8 mouse cellular contexts compared by ENCODE assay signal in the genomic region with DNA sequence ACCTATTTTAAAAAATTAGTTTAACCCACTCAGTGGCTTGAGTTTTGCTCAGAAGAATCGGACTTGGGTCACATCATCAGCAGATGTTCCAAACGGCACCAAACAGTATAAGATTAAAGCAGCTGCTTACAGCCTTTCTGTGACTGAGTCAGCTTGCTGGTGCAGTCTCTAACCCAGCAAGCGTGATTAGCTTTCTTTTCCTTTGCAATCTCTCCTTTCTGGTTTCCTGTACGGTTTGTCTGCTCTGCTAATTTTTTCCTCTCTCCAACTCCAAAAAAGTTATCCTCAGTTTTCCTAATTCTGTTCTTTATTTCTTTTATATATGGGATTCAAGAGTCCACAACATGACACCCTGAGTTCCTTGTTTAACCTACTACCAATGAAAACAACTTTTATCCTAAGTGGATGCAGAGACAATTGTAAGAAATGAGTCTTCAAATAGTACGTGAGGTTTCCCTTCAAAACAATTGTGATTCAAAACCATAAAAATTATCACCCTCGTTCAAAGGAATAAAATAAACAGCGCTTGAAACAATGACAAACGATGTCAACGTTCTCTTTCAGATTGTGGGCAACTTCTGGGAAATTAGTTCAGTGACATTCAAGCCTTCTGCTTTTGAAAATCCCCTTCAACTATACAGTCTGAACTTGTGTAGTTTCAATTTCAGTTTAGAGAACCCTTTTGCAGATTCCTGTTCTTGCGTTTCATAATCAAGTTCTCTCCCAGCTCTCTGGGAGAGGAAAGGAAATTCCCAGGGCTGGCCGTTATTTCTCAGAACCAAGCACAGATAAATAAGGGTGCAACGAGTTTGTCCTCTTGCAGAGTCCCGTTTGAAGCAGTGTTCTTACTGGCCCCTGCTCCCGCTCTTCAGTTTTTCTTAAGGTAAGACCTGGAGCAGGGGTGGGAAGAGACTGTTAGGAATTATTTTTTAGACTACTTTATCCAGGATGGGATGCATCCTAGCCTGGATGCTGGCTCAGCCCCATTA. TPM values are rescaled to one million over a fixed set of nuclear protein-coding genes. Genes with fewer than 3 reads are reported as not detected.
DNase-seq lines count a peak whose midpoint lies in the region; ATAC-seq and TF ChIP-seq lines count a peak whose summit lies in the region.

No protein-coding gene starts in this region.

- H3K9me3 ChIP-seq in midbrain, embryonic 13.5 days: no peaks in the 10 kb centered on the region
- H3K9me3 ChIP-seq in midbrain, embryonic 10.5 days (replicated peaks): no peaks in the 10 kb centered on the region

- no peak for DNase-seq in midbrain, embryonic 10.5 days (ENCODE audit: low spot score)
- DNase-seq in kidney, postnatal 10 days: peak; percentile 11
- no peak for DNase-seq in layer of hippocampus, adult 8-10 months (ENCODE audit: low spot score in 2 of 2)
- DNase-seq in urinary bladder, adult 2 months (ENCODE audit: low spot score): no peak
- DNase-seq in layer of hippocampus, adult 11-12 months (ENCODE audit: low spot score): no peak

- no peak for TF ChIP-seq POLR2A in myocyte (IDR thresholded peaks at IDR 0.05; ENCODE audit: insufficient read length, low read depth)

- H3K79me2 ChIP-seq in myocyte (ENCODE audit: control insufficient read depth, insufficient read depth): no peaks in the 10 kb centered on the region

- WGBS in midbrain, embryonic 13.5 days: 74% methylated on average over 14 of the region's 14 CpGs
- WGBS in midbrain, embryonic 10.5 days: 82% methylated on average over 14 of the region's 14 CpGs

- no peaks in the 10 kb centered on the region for H3K4me1 ChIP-seq in midbrain, embryonic 13.5 days (replicated peaks)
- no peaks in the 10 kb centered on the region for H3K4me1 ChIP-seq in midbrain, embryonic 10.5 days

- no peak overlapping the region for H3K4me3 ChIP-seq in midbrain, embryonic 13.5 days (replicated peaks)
- H3K4me3 ChIP-seq in midbrain, embryonic 10.5 days: no peak overlapping the region
- no peak overlapping the region for H3K4me3 ChIP-seq in myocyte

- no peak overlapping the region for H3ac ChIP-seq in myocyte (ENCODE audit: control insufficient read depth, insufficient read length)

- H3K36me3 ChIP-seq in midbrain, embryonic 13.5 days: no peaks in the 10 kb centered on the region
- no peaks in the 10 kb centered on the region for H3K36me3 ChIP-seq in midbrain, embryonic 10.5 days
- H3K36me3 ChIP-seq in myocyte (ENCODE audit: control insufficient read depth, insufficient read depth): no peaks in the 10 kb centered on the region

- H3K27me3 ChIP-seq in midbrain, embryonic 13.5 days: no peaks in the 10 kb centered on the region
- no peaks in the 10 kb centered on the region for H3K27me3 ChIP-seq in midbrain, embryonic 10.5 days (ENCODE audit: low read depth, poor library complexity, severe bottlenecking)
- H3K27me3 ChIP-seq in myocyte (ENCODE audit: control insufficient read depth, insufficient read depth, insufficient read length): peaks cover 10% of the 10 kb centered on the region

- H3K4me2 ChIP-seq in midbrain, embryonic 13.5 days (replicated peaks): peak overlapping the region; percentile 14; the same call in 1 of the 2 replicates
- peak overlapping the region; percentile 69 for H3K4me2 ChIP-seq in myocyte (ENCODE audit: low read depth)

- ATAC-seq in midbrain, embryonic 13.5 days: no peak
- ATAC-seq in granulocyte monocyte progenitor cell, adult 5-6 weeks (replicated peaks; ENCODE audit: poor library complexity, severe bottlenecking): peak; percentile 36

- H3K27ac ChIP-seq in midbrain, embryonic 13.5 days: no peak overlapping the region
- no peak overlapping the region for H3K27ac ChIP-seq in midbrain, embryonic 10.5 days (replicated peaks)

- H3K9ac ChIP-seq in midbrain, embryonic 13.5 days (replicated peaks): no peak overlapping the region

TF ChIP-seq in myocyte, 11 proteins besides CTCF, POLR2A, EP300 and RAD21:
- TF ChIP-seq CEBPB (IDR thresholded peaks at IDR 0.05; ENCODE audit: insufficient read depth, poor library complexity, severe bottlenecking) (no peak), MYOG (IDR thresholded peaks at IDR 0.05; ENCODE audit: control insufficient read depth in 1 of 3, insufficient read depth in 1 of 3, insufficient read length in 2 of 3, low read depth in 2 of 3) (no peak), POLR2AphosphoS2 (IDR thresholded peaks at IDR 0.05; ENCODE audit: insufficient read length, low read depth) (no peak), MYOD1 (IDR thresholded peaks at IDR 0.05; ENCODE audit: control insufficient read depth in 1 of 3, insufficient read length in 2 of 3, low read depth in 2 of 3) (no peak), USF1 (IDR thresholded peaks at IDR 0.05; ENCODE audit: low read depth) (no peak), E2F4 (IDR thresholded peaks at IDR 0.05; ENCODE audit: insufficient read depth) (no peak), TCF3 (IDR thresholded peaks at IDR 0.05; ENCODE audit: insufficient read length, low read depth) (no peak), REST (IDR thresholded peaks at IDR 0.05; ENCODE audit: insufficient read depth, insufficient read length) (no peak), MAX (IDR thresholded peaks at IDR 0.05; ENCODE audit: low read depth) (no peak), TCF12 (IDR thresholded peaks at IDR 0.05; ENCODE audit: insufficient read depth, poor library complexity, severe bottlenecking) (no peak), SRF (IDR thresholded peaks at IDR 0.05; ENCODE audit: control insufficient read depth, insufficient read length, low read depth) (no peak)

RNA-seq across cellular contexts. Expression of a gene that starts 2.6 kb away (rescaled TPM):
- 0.07 TPM in 1 of 2 replicates, not detected in the other for polyA plus RNA-seq in midbrain, embryonic 13.5 days (2015; fragmentation: Nextera tagmentation; extraction: Ambion mirVana)
- not detected in 2 replicates for polyA plus RNA-seq in midbrain, embryonic 10.5 days (2016; fragmentation: Nextera tagmentation; extraction: Ambion mirVana)
- total RNA-seq in granulocyte monocyte progenitor cell, adult 5-6 weeks (2014; fragmentation: Nextera tagmentation): 5.2 and 11.1 TPM in 2 replicates
- 9.4 and 11.3 TPM in 2 replicates for total RNA-seq in granulocyte monocyte progenitor cell, adult 5-6 weeks (2017)
- polyA plus RNA-seq in myocyte (2012; fragmentation: generic; extraction: Trizol): not detected
- total RNA-seq in layer of hippocampus, adult 8-10 months (2022): 1 to 10 TPM; 2.4 to 4.9 (median 3.6) TPM
- polyA plus RNA-seq in urinary bladder, adult 2 months (2012; rRNA removed): 18.0 and 31.9 TPM in 2 replicates

RNA-seq across cellular contexts. Expression of a gene that starts 33.7 kb away (rescaled TPM):
- polyA plus RNA-seq in midbrain, embryonic 13.5 days (2015; fragmentation: Nextera tagmentation; extraction: Ambion mirVana): 1.2 and 1.3 TPM in 2 replicates
- polyA plus RNA-seq in midbrain, embryonic 10.5 days (2016; fragmentation: Nextera tagmentation; extraction: Ambion mirVana): 0.88 and 1.8 TPM in 2 replicates
- total RNA-seq in granulocyte monocyte progenitor cell, adult 5-6 weeks (2014; fragmentation: Nextera tagmentation): 14.2 and 25.7 TPM in 2 replicates
- 24.3 and 27.4 TPM in 2 replicates for total RNA-seq in granulocyte monocyte progenitor cell, adult 5-6 weeks (2017)
- 0.05 TPM for polyA plus RNA-seq in myocyte (2012; fragmentation: generic; extraction: Trizol)
- 1 to 10 TPM; 1.9 to 5.2 (median 3.1) TPM for total RNA-seq in layer of hippocampus, adult 8-10 months (2022)
- polyA plus RNA-seq in urinary bladder, adult 2 months (2012; rRNA removed): 8.4 and 19.1 TPM in 2 replicates

Comparison
In these comparisons a context has a peak if more than half of its experiments do, and no peak if none do; other contexts are left out.
1. RNA of a gene that starts 2.6 kb away (polyA plus RNA-seq): 18.0 to 31.9 TPM in urinary bladder, adult 2 months; 0.07 TPM in midbrain, embryonic 13.5 days, not detected in midbrain, embryonic 10.5 days and not detected in myocyte (single experiment); every median in the first group is over 10 times any median in the second.